Mouse (Mus musculus) myocyte (in vitro differentiated cells): ENCODE data around the gene Grin2c. TPM values are rescaled to one million over a fixed set of nuclear protein-coding genes. Genes with fewer than 3 reads are reported as not detected.

Source experiments
- H3K27me3 ChIP-seq: one replicate; pipeline ENCODE4 v1.6.1; 2011; ENCODE audit not compliant: control insufficient read depth, insufficient read depth, insufficient read length
- H3K36me3 ChIP-seq: one replicate; pipeline ENCODE4 v1.6.1; 2011; ENCODE audit not compliant: control insufficient read depth, insufficient read depth
- H3K4me2 ChIP-seq: one replicate; pipeline ENCODE4 v1.6.1; 2011; ENCODE audit warnings: low read depth, control low read depth
- H3K4me3 ChIP-seq: one replicate; pipeline ENCODE4 v1.5.1; 2011; ENCODE audit warnings: mild to moderate bottlenecking, control low read depth, moderate library complexity
- H3K79me2 ChIP-seq: one replicate; pipeline ENCODE4 v1.6.1; 2011; ENCODE audit not compliant: control insufficient read depth, insufficient read depth
- H3ac ChIP-seq: one replicate; pipeline ENCODE4 v1.6.1; 2011; ENCODE audit not compliant: control insufficient read depth, insufficient read length
- CEBPB ChIP-seq: IDR thresholded peaks from 2 replicates; pipeline ENCODE4 v1.6.1; 2011; ENCODE audit warnings: mild to moderate bottlenecking, moderate library complexity; ENCODE audit not compliant: poor library complexity, insufficient read depth, severe bottlenecking
- E2F4 ChIP-seq: IDR thresholded peaks from one replicate; pipeline ENCODE4 v1.6.1; 2011; ENCODE audit warnings: mild to moderate bottlenecking, control low read depth, moderate library complexity; ENCODE audit not compliant: insufficient read depth
- MAX ChIP-seq: IDR thresholded peaks from one replicate; pipeline ENCODE4 v1.6.1; 2011; ENCODE audit warnings: low read depth, mild to moderate bottlenecking, control low read depth
- MYOD1 ChIP-seq, 3 experiments: IDR thresholded peaks; one replicate each; pipeline ENCODE4 v1.6.1; 2011; ENCODE audit warnings: control low read depth in 2 of 3, low read depth in 2 of 3, mild to moderate bottlenecking in 2 of 3, moderate library complexity in 1 of 3; ENCODE audit not compliant: insufficient read length in 2 of 3, control insufficient read depth in 1 of 3
- MYOG ChIP-seq, 3 experiments: IDR thresholded peaks; one replicate each; pipeline ENCODE4 v1.6.1; 2011; ENCODE audit warnings: control low read depth in 2 of 3, low read depth in 2 of 3, mild to moderate bottlenecking in 2 of 3; ENCODE audit not compliant: insufficient read length in 2 of 3, control insufficient read depth in 1 of 3, insufficient read depth in 1 of 3
- POLR2A ChIP-seq: IDR thresholded peaks from one replicate; pipeline ENCODE4 v1.6.1; 2011; ENCODE audit warnings: low read depth, mild to moderate bottlenecking, control low read depth, moderate library complexity; ENCODE audit not compliant: insufficient read length
- POLR2AphosphoS2 ChIP-seq: IDR thresholded peaks from one replicate; pipeline ENCODE4 v1.6.1; 2011; ENCODE audit warnings: low read depth, control low read depth; ENCODE audit not compliant: insufficient read length
- REST ChIP-seq: IDR thresholded peaks from one replicate; pipeline ENCODE4 v1.6.1; 2011; ENCODE audit warnings: mild to moderate bottlenecking, control low read depth, moderate library complexity; ENCODE audit not compliant: insufficient read depth, insufficient read length
- SRF ChIP-seq: IDR thresholded peaks from one replicate; pipeline ENCODE4 v1.6.1; 2011; ENCODE audit warnings: low read depth; ENCODE audit not compliant: control insufficient read depth, insufficient read length
- TCF12 ChIP-seq: IDR thresholded peaks from one replicate; pipeline ENCODE4 v1.6.1; 2011; ENCODE audit warnings: mild to moderate bottlenecking, control low read depth; ENCODE audit not compliant: poor library complexity, insufficient read depth, severe bottlenecking
- TCF3 ChIP-seq: IDR thresholded peaks from one replicate; pipeline ENCODE4 v1.6.1; 2011; ENCODE audit warnings: low read depth, control low read depth; ENCODE audit not compliant: insufficient read length
- USF1 ChIP-seq: IDR thresholded peaks from one replicate; pipeline ENCODE4 v1.6.1; 2011; ENCODE audit warnings: low read depth, mild to moderate bottlenecking, control low read depth, moderate library complexity
- polyA plus RNA-seq: library from polyadenylated mRNA; unstranded; fragments of >200 nt; fragmentation: generic; extraction: Trizol; gene quantifications from one replicate; pipeline ENCODE4 v1.2.1, GENCODE M21; 2012; ENCODE audit warnings: missing spikeins

Grin2c gene
- polyA plus RNA-seq, 1 experiment: not detected

- Histone ChIP-seq H3K79me2 (no peaks in the 10 kb centered on the region), H3K4me2 (no peak overlapping the region), H3K36me3 (no peaks in the 10 kb centered on the region), H3ac (no peak overlapping the region), H3K27me3 (peaks cover 65% of the 10 kb centered on the region), H3K4me3 (no peak overlapping the region)
- TF ChIP-seq USF1 (no peak), MYOD1 (IDR thresholded peaks at IDR 0.05; ENCODE audit: control insufficient read depth in 1 of 3, insufficient read length in 2 of 3, low read depth in 2 of 3) (no peak), TCF12 (no peak), E2F4 (no peak), CEBPB (no peak), SRF (no peak), MYOG (IDR thresholded peaks at IDR 0.05; ENCODE audit: control insufficient read depth in 1 of 3, insufficient read depth in 1 of 3, insufficient read length in 2 of 3, low read depth in 2 of 3) (no peak), TCF3 (no peak), POLR2AphosphoS2 (no peak), REST (no peak), POLR2A (no peak), MAX (no peak)
Observed at GRCm38 (mm10) chr11:115264136-115264861, 2.7 kb downstream of the Grin2c start.

- Histone ChIP-seq H3K4me3 (no peak overlapping the region), H3K79me2 (no peaks in the 10 kb centered on the region), H3K36me3 (no peaks in the 10 kb centered on the region), H3K4me2 (no peak overlapping the region), H3ac (no peak overlapping the region), H3K27me3 (peaks cover 69% of the 10 kb centered on the region)
- no peak for TF ChIP-seq POLR2AphosphoS2
- TF ChIP-seq POLR2A: no peak
- TF ChIP-seq REST: no peak
- no peak for TF ChIP-seq MAX
- TF ChIP-seq MYOD1 (IDR thresholded peaks at IDR 0.05; ENCODE audit: control insufficient read depth in 1 of 3, insufficient read length in 2 of 3, low read depth in 2 of 3): no peak
- TF ChIP-seq E2F4: no peak
- no peak for TF ChIP-seq CEBPB
- no peak for TF ChIP-seq SRF
- TF ChIP-seq USF1: no peak
- TF ChIP-seq TCF3: no peak
- no peak for TF ChIP-seq MYOG (IDR thresholded peaks at IDR 0.05; ENCODE audit: control insufficient read depth in 1 of 3, insufficient read depth in 1 of 3, insufficient read length in 2 of 3, low read depth in 2 of 3)
- no peak for TF ChIP-seq TCF12
Observed at GRCm38 (mm10) chr11:115262954-115263353, 4.1 kb downstream of the Grin2c start.

- H3ac ChIP-seq: no peak overlapping the region
- H3K79me2 ChIP-seq: no peaks in the 10 kb centered on the region
- H3K36me3 ChIP-seq: no peaks in the 10 kb centered on the region
- peaks cover 67% of the 10 kb centered on the region for H3K27me3 ChIP-seq
- no peak overlapping the region for H3K4me2 ChIP-seq
- TF ChIP-seq POLR2AphosphoS2: no peak
- TF ChIP-seq CEBPB: no peak
- no peak for TF ChIP-seq REST
- TF ChIP-seq POLR2A: no peak
- no peak for TF ChIP-seq USF1
- no peak overlapping the region for H3K4me3 ChIP-seq
Observed at GRCm38 (mm10) chr11:115259134-115259533, 7.9 kb downstream of the Grin2c start.

GRCm38 (mm10) chr11:115257775-115258510 lies 9.1 kb downstream of the Grin2c start:
- TF ChIP-seq USF1 (no peak), E2F4 (no peak), MYOD1 (IDR thresholded peaks at IDR 0.05; ENCODE audit: control insufficient read depth in 1 of 3, insufficient read length in 2 of 3, low read depth in 2 of 3) (no peak), POLR2A (no peak), SRF (no peak), TCF12 (no peak), MAX (no peak), TCF3 (no peak), POLR2AphosphoS2 (no peak), REST (no peak), CEBPB (no peak)
- Histone ChIP-seq H3K79me2 (no peaks in the 10 kb centered on the region), H3K27me3 (peaks cover 69% of the 10 kb centered on the region), H3K4me2 (no peak overlapping the region), H3ac (no peak overlapping the region), H3K36me3 (no peaks in the 10 kb centered on the region), H3K4me3 (no peak overlapping the region)

GRCm38 (mm10) chr11:115251258-115251657 lies 15.8 kb downstream of the Grin2c start:
- H3K79me2 ChIP-seq: no peaks in the 10 kb centered on the region
- H3ac ChIP-seq: no peak overlapping the region
- H3K4me2 ChIP-seq: no peak overlapping the region
- H3K4me3 ChIP-seq: no peak overlapping the region
- H3K27me3 ChIP-seq: peaks cover 79% of the 10 kb centered on the region
- no peak for TF ChIP-seq CEBPB
- no peak for TF ChIP-seq MAX
- TF ChIP-seq TCF12: no peak
- no peak for TF ChIP-seq TCF3
- no peak for TF ChIP-seq POLR2A
- no peak for TF ChIP-seq SRF
- no peak for TF ChIP-seq MYOD1 (IDR thresholded peaks at IDR 0.05; ENCODE audit: control insufficient read depth in 1 of 3, insufficient read length in 2 of 3, low read depth in 2 of 3)
- no peak for TF ChIP-seq POLR2AphosphoS2
- TF ChIP-seq USF1: no peak
- no peak for TF ChIP-seq MYOG (IDR thresholded peaks at IDR 0.05; ENCODE audit: control insufficient read depth in 1 of 3, insufficient read depth in 1 of 3, insufficient read length in 2 of 3, low read depth in 2 of 3)
- no peak for TF ChIP-seq REST
- no peak for TF ChIP-seq E2F4
- no peaks in the 10 kb centered on the region for H3K36me3 ChIP-seq
